Mouse (Mus musculus): ENCODE results near the gene Nemp2. TPM values are rescaled to one million over a fixed set of nuclear protein-coding genes. Genes with fewer than 3 reads are reported as not detected.
A peak's percentile ranks its signal among the peaks of the same experiment; 100 is the strongest.

The Nemp2 gene
- total RNA-seq (2012; rRNA removed) (2.6 and 2.8 TPM in 2 replicates), polyA plus RNA-seq (2012; ENCODE audit: insufficient read depth in 1 of 2, insufficient read length in 2 of 2, low read depth in 1 of 2, low replicate concordance in 2 of 2, missing spikeins in 1 of 2) (1 to 10 TPM in 1 of 2 experiments, not detected in 1; 4.6 TPM)

- peak within 1 kb of the TSS; percentile 94 to 95 for H3K4me3 ChIP-seq (ENCODE audit: control insufficient read depth in 1 of 2, insufficient read depth in 1 of 2, low read depth in 2 of 2, low read length in 2 of 2)
- H3K36me3 ChIP-seq (ENCODE audit: control insufficient read depth in 1 of 2, insufficient read depth in 2 of 2, low read length in 2 of 2) = peaks cover 0 to 7% of the 10 kb centered on the region in 2 experiments; a peak in 2 of 4 replicates
- H3K27ac ChIP-seq (ENCODE audit: control insufficient read depth, low read depth, low read length) = peak within 1 kb of the TSS; percentile 49
- peak; percentile 91 for DNase-seq (ENCODE audit: low read depth, low spot score)
- peak within 1 kb of the TSS; percentile 87 for H3K9ac ChIP-seq (ENCODE audit: control insufficient read depth, low read depth, low read length, poor library complexity, severe bottlenecking)
- no peaks in the 10 kb centered on the region for H3K9me3 ChIP-seq (replicated peaks; ENCODE audit: insufficient read depth, low read length)
- TF ChIP-seq TCF12 (IDR thresholded peaks at IDR 0.05; ENCODE audit: low read depth, low read length) (peak; percentile 32; the same call in 1 of the 2 replicates), E2F4 (IDR thresholded peaks at IDR 0.05; ENCODE audit: borderline replicate concordance, low read depth, low read length) (peak; percentile 92), CHD1 (IDR thresholded peaks at IDR 0.05; ENCODE audit: low read depth, low read length) (no peak), CHD2 (IDR thresholded peaks at IDR 0.05; ENCODE audit: low read length) (no peak), NRF1 (IDR thresholded peaks at IDR 0.05; ENCODE audit: insufficient read depth, low read depth, low read length, poor library complexity, severe bottlenecking) (0 out of 2 replicates have a peak, but pooled peaks have one; percentile 29), MAFK (IDR thresholded peaks at IDR 0.05; ENCODE audit: borderline replicate concordance, low read depth, low read length) (no peak), MXI1 (IDR thresholded peaks at IDR 0.05; ENCODE audit: low read depth, low read length) (peak; percentile 48; the same call in 1 of the 2 replicates), GABPA (IDR thresholded peaks at IDR 0.05; ENCODE audit: low read depth, low read length) (no peak), SMC3 (IDR thresholded peaks at IDR 0.05; ENCODE audit: low read depth, low read length) (peak; percentile 90), MAZ (IDR thresholded peaks at IDR 0.05; ENCODE audit: low read depth, low read length) (peak; percentile 63; the same call in 1 of the 2 replicates), SIN3A (IDR thresholded peaks at IDR 0.05; ENCODE audit: low read length) (peak; percentile 19), TBP (IDR thresholded peaks at IDR 0.05; ENCODE audit: low read depth, low read length) (peak; percentile 61), MYB (IDR thresholded peaks at IDR 0.05; ENCODE audit: low read depth, low read length) (no peak), HCFC1 (IDR thresholded peaks at IDR 0.05; ENCODE audit: low read depth, low read length) (0 out of 2 replicates have a peak, but pooled peaks have one; percentile 24), KAT2A (conservative IDR thresholded peaks at IDR 0.05; ENCODE audit: low read depth, low read length) (no peak), MAX (IDR thresholded peaks at IDR 0.05; ENCODE audit: low read length) (peak; percentile 23; the same call in 1 of the 2 replicates), MYC (IDR thresholded peaks at IDR 0.05; ENCODE audit: low read depth, low read length) (0 out of 2 replicates have a peak, but pooled peaks have one; percentile 45), ZNF384 (IDR thresholded peaks at IDR 0.05; ENCODE audit: low read depth, low read length) (peak; percentile 17; the same call in 1 of the 2 replicates), CTCF (IDR thresholded peaks at IDR 0.05 in 2 of 3, conservative IDR thresholded peaks at IDR 0.05 in 1 of 3; ENCODE audit: control insufficient read depth in 1 of 3, insufficient read depth in 1 of 3, low read depth in 2 of 3, low read length in 3 of 3, poor library complexity in 1 of 3, severe bottlenecking in 1 of 3) (peak; percentile 65 to 94 (median 89)), RCOR1 (IDR thresholded peaks at IDR 0.05; ENCODE audit: low read depth, low read length) (no peak), NELFE (IDR thresholded peaks at IDR 0.05; ENCODE audit: low read depth, low read length) (peak; percentile 41), RAD21 (IDR thresholded peaks at IDR 0.05; ENCODE audit: low read depth, low read length) (peak; percentile 81), TAL1 (IDR thresholded peaks at IDR 0.05; ENCODE audit: low read length) (no peak), POLR2A (IDR thresholded peaks at IDR 0.05; ENCODE audit: control insufficient read depth in 1 of 2, insufficient read depth in 1 of 2, low read depth in 1 of 2, low read length in 2 of 2, poor library complexity in 1 of 2) (peak; percentile 41 to 76; a peak in 3 of 4 replicates), ELF1 (IDR thresholded peaks at IDR 0.05; ENCODE audit: low read depth, low read length) (peak; percentile 52), ZC3H11A (IDR thresholded peaks at IDR 0.05; ENCODE audit: low read depth, low read length) (peak; percentile 70), EP300 (IDR thresholded peaks at IDR 0.05; ENCODE audit: low read depth in 1 of 2, low read length in 2 of 2) (peak in 1 of 2 experiments; percentile 26; a peak in 2 of 4 replicates), USF1 (IDR thresholded peaks at IDR 0.05; ENCODE audit: low read depth, low read length) (peak; percentile 23; the same call in 1 of the 2 replicates), ZMIZ1 (IDR thresholded peaks at IDR 0.05; ENCODE audit: low read depth, low read length) (peak; percentile 36; the same call in 1 of the 2 replicates)
- no peaks in the 10 kb centered on the region for H3K4me1 ChIP-seq (ENCODE audit: control insufficient read depth in 1 of 2, insufficient read depth in 2 of 2, low read length in 2 of 2)
- H3K79me2 ChIP-seq (ENCODE audit: control insufficient read depth, insufficient read depth, low read length, poor library complexity) = peaks cover 4% of the 10 kb centered on the region; the same call in 1 of the 2 replicates
- H3K27me3 ChIP-seq (ENCODE audit: control insufficient read depth in 1 of 2, insufficient read depth in 2 of 2, low read length in 2 of 2) = no peaks in the 10 kb centered on the region
Observed at GRCm38 (mm10) chr1:52630248-52630936, at the start of gene Nemp2. Gene Nemp2 (plus strand): TSS chr1:52630703.

All from MEL (cell line).